Mouse (Mus musculus) adrenal gland, postnatal 0 days (tissue): ENCODE measurements around the gene Smr3a. TPM values are rescaled to one million over a fixed set of nuclear protein-coding genes. Genes with fewer than 3 reads are reported as not detected.

ENCODE experiments used
- polyA plus RNA-seq: library from polyadenylated mRNA; unstranded; fragments of >200 nt; fragmentation: Nextera tagmentation; extraction: Ambion mirVana; gene quantifications from 2 replicates; pipeline ENCODE4 v1.2.1, GENCODE M21; 2015

Gene Smr3a
- not detected in 2 replicates for polyA plus RNA-seq

DNA sequence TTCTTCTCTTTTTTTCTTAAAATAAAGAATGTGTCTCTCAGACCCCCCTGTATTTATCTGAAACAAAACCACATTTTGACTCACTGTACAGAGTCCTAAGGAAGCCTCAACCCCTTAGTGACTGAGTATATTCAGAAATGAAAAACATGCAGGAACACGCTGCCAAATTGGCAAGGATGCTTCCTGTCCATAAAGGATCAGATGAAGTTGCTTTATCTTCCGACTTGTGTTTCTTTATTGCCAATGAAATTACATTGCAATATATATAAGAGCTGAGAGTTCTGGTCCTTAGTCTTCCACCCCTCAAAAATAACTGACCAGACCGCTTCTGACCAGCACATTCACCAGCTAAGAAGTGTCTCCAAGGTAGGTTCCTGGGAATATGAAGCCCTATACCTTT, at the start of gene Smr3a:
Gene Smr3a (plus strand): TSS at position 301 of the 400 bp plus-strand sequence.

DNA sequence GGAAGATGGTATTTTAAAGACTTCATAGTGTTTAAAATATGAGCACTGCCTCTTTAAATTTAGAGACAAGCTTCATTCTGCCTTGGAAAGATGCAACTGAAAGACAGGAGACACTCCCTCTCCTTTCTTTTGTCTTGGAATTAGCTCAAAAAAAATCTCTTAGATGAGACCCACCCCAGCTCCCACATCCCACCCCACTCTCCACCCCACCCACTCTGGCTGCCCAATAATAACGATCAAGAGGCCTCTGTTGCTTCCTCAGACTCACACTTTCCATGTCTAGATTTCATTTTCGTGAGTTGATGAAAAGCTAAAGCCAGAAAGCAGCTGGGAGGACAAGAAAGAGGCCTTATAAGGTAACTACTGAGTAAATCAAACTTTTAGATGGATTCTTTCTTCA, 33.1 kb upstream of the Smr3a start, which contains the start of the genes 2310003L06Rik and Gm28434:
Gene 2310003L06Rik (plus strand): TSS at position 259 of the 400 bp plus-strand sequence.
Gene Gm28434 (plus strand): TSS at position 317 of the 400 bp plus-strand sequence.

DNA sequence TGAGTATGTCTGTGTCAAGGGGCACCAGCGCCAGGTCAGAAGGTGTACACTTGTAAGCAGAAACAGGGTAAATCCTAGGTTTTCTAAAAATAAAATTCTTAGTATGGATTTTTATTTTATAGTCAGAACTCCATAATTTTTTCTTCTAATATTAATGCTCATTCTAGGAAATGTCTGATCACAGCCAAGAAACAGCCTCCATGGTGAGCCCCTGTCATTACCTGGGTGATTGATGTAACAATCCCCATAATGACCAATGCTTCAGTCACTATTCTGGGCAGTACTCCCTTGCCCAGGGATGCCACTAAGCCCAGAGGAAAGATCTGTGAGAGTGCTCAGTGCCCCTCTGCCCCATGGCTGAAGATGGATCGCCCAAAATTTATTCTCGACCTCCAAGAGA, 23.2 kb upstream of the Smr3a start, which contains the start of gene Cabs1:
Gene Cabs1 (plus strand): TSS at position 301 of the 400 bp plus-strand sequence.

Other genes with a start within 250 kb of the Smr3a start
- gene Csn1s2a, start 228.0 kb upstream of the Smr3a start, polyA plus RNA-seq, result not detected in 2 replicates
- not detected in 2 replicates for gene Csn1s2b, start 194.5 kb upstream of the Smr3a start, polyA plus RNA-seq
- gene Prr27, start 176.9 kb upstream of the Smr3a start, polyA plus RNA-seq, result not detected in 2 replicates
- not detected in 2 replicates for gene Odam, start 117.5 kb upstream of the Smr3a start, polyA plus RNA-seq
- 0.22 TPM in 1 of 2 replicates, not detected in the other for gene Csn3, start 77.0 kb upstream of the Smr3a start, polyA plus RNA-seq
- not detected in 2 replicates for gene 2310003L06Rik, start 33.1 kb upstream of the Smr3a start, polyA plus RNA-seq
- not detected in 2 replicates for gene Gm28434, start 33.0 kb upstream of the Smr3a start, polyA plus RNA-seq
- not detected in 2 replicates for gene Cabs1, start 23.1 kb upstream of the Smr3a start, polyA plus RNA-seq
- not detected in 2 replicates for gene Smr2, start 84.0 kb downstream of the Smr3a start, polyA plus RNA-seq
- not detected in 2 replicates for gene Gm11116, start 109.0 kb downstream of the Smr3a start, polyA plus RNA-seq
- gene Gm11115, start 151.6 kb downstream of the Smr3a start, polyA plus RNA-seq, result not detected in 2 replicates